Mouse (Mus musculus) stomach, embryonic 15.5 days (tissue): ENCODE measurements around the gene Zgrf1. TPM values are rescaled to one million over a fixed set of nuclear protein-coding genes. Genes with fewer than 3 reads are reported as not detected.

Source experiments
- ATAC-seq: fragments of 200-750 bp; cut with Nextera tagmentation; 2 replicates; pipeline ENCODE4 v1.8.0; 2017; ENCODE audit warnings: low read depth, moderate number of reproducible peaks, moderate TSS enrichment; ENCODE audit not compliant: insufficient read depth, low FRiP score
- H3K27ac ChIP-seq: fragments of 300-500 bp; sonication (generic); 2 replicates; pipeline ENCODE4 v1.5.1; 2015; ENCODE audit warnings: mild to moderate bottlenecking, inconsistent platforms
- H3K27me3 ChIP-seq: fragments of 300-500 bp; sonication (generic); replicated peaks from 2 replicates; pipeline ENCODE4 v1.6.1; 2015; ENCODE audit warnings: inconsistent platforms
- H3K36me3 ChIP-seq: fragments of 300-500 bp; sonication (generic); 2 replicates; pipeline ENCODE4 v1.6.1; 2015; ENCODE audit warnings: inconsistent platforms
- H3K4me1 ChIP-seq: fragments of 300-500 bp; sonication (generic); 2 replicates; pipeline ENCODE4 v1.6.1; 2015; ENCODE audit warnings: inconsistent platforms
- H3K4me2 ChIP-seq: fragments of 300-500 bp; sonication (generic); 2 replicates; pipeline ENCODE4 v1.6.1; 2015; ENCODE audit warnings: mild to moderate bottlenecking, inconsistent platforms
- H3K4me3 ChIP-seq: fragments of 300-500 bp; sonication (generic); replicated peaks from 2 replicates; pipeline ENCODE4 v1.5.1; 2015; ENCODE audit warnings: inconsistent platforms
- H3K9ac ChIP-seq: fragments of 300-500 bp; sonication (generic); 2 replicates; pipeline ENCODE4 v1.6.1; 2015; ENCODE audit warnings: inconsistent platforms
- H3K9me3 ChIP-seq: fragments of 300-500 bp; sonication (generic); 2 replicates; pipeline ENCODE4 v1.6.1; 2016; ENCODE audit warnings: inconsistent platforms
- WGBS: fragments of 180-500 bp; shearing (Covaris S2); methylation state at CpG from one replicate; pipeline ENCODE4 v1.1.7; 2015; 5-methylcytosine and 5-hydroxymethylcytosine counted together
- microRNA counts: library from miRNA; unstranded; fragments of <30 nt; microRNA quantifications from one replicate; lab custom pipeline; 2016
- microRNA-seq: library from miRNA; unstranded; fragments of <30 nt; microRNA quantifications from one replicate; pipeline ENCODE4, GENCODE M21; 2016
- polyA plus RNA-seq: library from polyadenylated mRNA; unstranded; fragments of >200 nt; fragmentation: Nextera tagmentation; extraction: Ambion mirVana; gene quantifications from 2 replicates; pipeline ENCODE4 v1.2.1, GENCODE M21; 2015

The Zgrf1 gene
- polyA plus RNA-seq, 1 experiment from 2014 or later, result 7.2 TPM

- H3K27ac ChIP-seq, result no peak overlapping the region
- no peak overlapping the region for H3K9ac ChIP-seq
- H3K27me3 ChIP-seq, result no peaks in the 10 kb centered on the region
- no peaks in the 10 kb centered on the region for H3K36me3 ChIP-seq
- no peak overlapping the region for H3K4me3 ChIP-seq
- H3K9me3 ChIP-seq, result no peaks in the 10 kb centered on the region
- no peak overlapping the region for H3K4me2 ChIP-seq
- WGBS, result 60% methylated on average over 7 of the region's 7 CpGs
- no peaks in the 10 kb centered on the region for H3K4me1 ChIP-seq
- ATAC-seq, result no peak
These were observed 98.7 kb downstream of the Zgrf1 start for GRCm38 (mm10) chr3:127651742-127652653.

DNA sequence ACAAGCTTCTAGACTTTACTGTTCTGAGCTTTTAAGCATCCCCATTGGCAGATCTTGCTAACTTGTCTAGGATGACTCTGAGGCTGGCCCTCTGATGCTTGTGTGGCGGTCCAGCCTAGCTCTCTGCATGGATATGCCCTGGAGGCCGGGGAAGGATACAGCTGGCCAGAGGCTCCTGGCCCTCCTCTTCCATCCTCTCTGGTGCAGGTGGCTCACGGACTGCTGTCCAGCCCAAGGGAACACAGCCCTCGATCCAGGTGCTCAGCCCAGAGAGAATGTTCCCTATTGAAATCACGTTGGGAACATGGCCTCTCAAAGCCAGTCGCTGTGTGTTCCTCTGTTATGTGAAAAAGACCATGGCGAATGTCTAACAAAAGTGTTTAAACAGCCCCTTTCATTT lies 107.4 kb downstream of the Zgrf1 start:
- Histone ChIP-seq H3K36me3 (no peaks in the 10 kb centered on the region), H3K9ac (no peak overlapping the region), H3K27me3 (no peaks in the 10 kb centered on the region), H3K9me3 (no peaks in the 10 kb centered on the region), H3K4me3 (no peak overlapping the region), H3K4me2 (no peak overlapping the region), H3K27ac (no peak overlapping the region), H3K4me1 (no peaks in the 10 kb centered on the region)
- 69% methylated on average over 7 of the region's 7 CpGs for WGBS
- no peak for ATAC-seq

GRCm38 (mm10) chr3:127661646-127662531 lies 108.6 kb downstream of the Zgrf1 start:
- Histone ChIP-seq H3K9me3 (no peaks in the 10 kb centered on the region), H3K9ac (no peak overlapping the region), H3K4me2 (no peak overlapping the region), H3K4me1 (no peaks in the 10 kb centered on the region), H3K4me3 (no peak overlapping the region), H3K36me3 (no peaks in the 10 kb centered on the region), H3K27ac (no peak overlapping the region), H3K27me3 (no peaks in the 10 kb centered on the region)
- 58% methylated on average over 22 of the region's 22 CpGs for WGBS
- no peak for ATAC-seq

MicroRNAs within 50 kb of the gene (microRNA counts, 519-probe panel; counts per million panel counts)
- microRNA mmu-miR-302a (lab: Ali Mortazavi, UCI) (not detected), microRNA mmu-miR-302b (lab: Ali Mortazavi, UCI) (not detected), microRNA mmu-miR-302c (lab: Ali Mortazavi, UCI) (not detected), microRNA mmu-miR-302d (lab: Ali Mortazavi, UCI) (1,494 counts per million, percentile 7 among the panel's probes with 10 or more counts), microRNA mmu-miR-367 (lab: Ali Mortazavi, UCI) (2,742 counts per million, percentile 67 among the panel's probes with 10 or more counts)

Small RNAs within 50 kb of the gene (microRNA-seq; reads per million reads assigned to microRNA genes)
- 63.2 reads per million, percentile 44 among the genes with 10 or more reads in this experiment for gene Mir302a
- gene Mir302b, result 36.7 reads per million, percentile 38 among the genes with 10 or more reads in this experiment
- 4.1 reads per million, percentile 16 among the genes with 10 or more reads in this experiment for gene Mir302c
- gene Mir302d, result 63.5 reads per million, percentile 44 among the genes with 10 or more reads in this experiment
- not detected for gene Mir367

Other genes starting within 250 kb of the Zgrf1 start
- gene Ank2, start 54.1 kb upstream of the Zgrf1 start, polyA plus RNA-seq, result 32.0 and 32.2 TPM in 2 replicates
- 50.9 and 55.5 TPM in 2 replicates for gene Larp7, start 140 bp upstream of the Zgrf1 start, polyA plus RNA-seq
- 0.08 TPM in 1 of 2 replicates, not detected in the other for gene Neurog2, start 79.6 kb downstream of the Zgrf1 start, polyA plus RNA-seq
- gene Alpk1, start 227.0 kb downstream of the Zgrf1 start, polyA plus RNA-seq, result 3.2 and 3.6 TPM in 2 replicates
- 7.5 and 8.1 TPM in 2 replicates for gene Tifa, start 236.3 kb downstream of the Zgrf1 start, polyA plus RNA-seq